Mouse (Mus musculus) limb, embryonic 15.5 days (tissue): Measurements from ENCODE around the gene Myoz2. TPM values are rescaled to one million over a fixed set of nuclear protein-coding genes. Genes with fewer than 3 reads are reported as not detected.

Experiments
- ATAC-seq: fragments of 200-750 bp; cut with Nextera tagmentation; 2 replicates; pipeline ENCODE4 v1.8.0; 2017; ENCODE audit warnings: low read depth, moderate TSS enrichment; ENCODE audit not compliant: insufficient number of reproducible peaks, low FRiP score, low TSS enrichment
- H3K27ac ChIP-seq: fragments of 300-500 bp; sonication (generic); 2 replicates; pipeline ENCODE4 v1.5.1; 2015; ENCODE audit warnings: moderate library complexity, mild to moderate bottlenecking, inconsistent platforms
- H3K27me3 ChIP-seq: fragments of 300-500 bp; sonication (generic); 2 replicates; pipeline ENCODE4 v1.6.1; 2015; ENCODE audit warnings: inconsistent platforms
- H3K36me3 ChIP-seq: fragments of 300-500 bp; sonication (generic); 2 replicates; pipeline ENCODE4 v1.6.1; 2015; ENCODE audit warnings: inconsistent platforms
- H3K4me1 ChIP-seq: fragments of 300-500 bp; sonication (generic); 2 replicates; pipeline ENCODE4 v1.6.1; 2015; ENCODE audit warnings: inconsistent platforms
- H3K4me2 ChIP-seq: fragments of 300-500 bp; sonication (generic); 2 replicates; pipeline ENCODE4 v1.6.1; 2015; ENCODE audit warnings: mild to moderate bottlenecking, inconsistent platforms
- H3K4me3 ChIP-seq: fragments of 300-500 bp; sonication (generic); 2 replicates; pipeline ENCODE4 v1.5.1; 2015; ENCODE audit warnings: mild to moderate bottlenecking, inconsistent platforms
- H3K9ac ChIP-seq: fragments of 300-500 bp; sonication (generic); 2 replicates; pipeline ENCODE4 v1.6.1; 2015; ENCODE audit warnings: inconsistent platforms
- H3K9me3 ChIP-seq: fragments of 300-500 bp; sonication (generic); 2 replicates; pipeline ENCODE4 v1.6.1; 2016; ENCODE audit warnings: inconsistent platforms
- WGBS: fragments of 180-500 bp; shearing (Covaris S2); methylation state at CpG from one replicate; pipeline ENCODE4 v1.1.7; 2015; 5-methylcytosine and 5-hydroxymethylcytosine counted together
- polyA plus RNA-seq: library from polyadenylated mRNA; unstranded; fragments of >200 nt; fragmentation: Nextera tagmentation; extraction: Ambion mirVana; gene quantifications from 2 replicates; pipeline ENCODE4 v1.2.1, GENCODE M21; 2015

Myoz2 gene
- polyA plus RNA-seq, 1 experiment from 2014 or later: 23.0 TPM

GRCm38 (mm10) chr3:122998511-122998910 lies 36.3 kb downstream of the Myoz2 start:
- no peak overlapping the region for H3K4me2 ChIP-seq
- ATAC-seq: no peak

GRCm38 (mm10) chr3:122996968-122997367 lies 37.8 kb downstream of the Myoz2 start:
- no peak overlapping the region for H3K4me3 ChIP-seq
- no peak overlapping the region for H3K27ac ChIP-seq
- no peak overlapping the region for H3K9ac ChIP-seq
- no peaks in the 10 kb centered on the region for H3K9me3 ChIP-seq
- H3K27me3 ChIP-seq: no peaks in the 10 kb centered on the region
- WGBS: 8% methylated on average over 1 of the region's 1 CpGs
- H3K36me3 ChIP-seq: no peaks in the 10 kb centered on the region
- no peak for ATAC-seq
- H3K4me1 ChIP-seq: no peaks in the 10 kb centered on the region
- H3K4me2 ChIP-seq: no peak overlapping the region

More at GRCm38 (mm10) chr3:122998511-122998910, 36.3 kb downstream of the Myoz2 start:
- H3K4me3 ChIP-seq: no peak overlapping the region
- H3K36me3 ChIP-seq: no peaks in the 10 kb centered on the region
- H3K9ac ChIP-seq: no peak overlapping the region
- H3K9me3 ChIP-seq: no peaks in the 10 kb centered on the region
- 74% methylated on average over 8 of the region's 8 CpGs for WGBS
- H3K27ac ChIP-seq: no peak overlapping the region
- H3K4me1 ChIP-seq: no peaks in the 10 kb centered on the region
- H3K27me3 ChIP-seq: no peaks in the 10 kb centered on the region

- WGBS: 85% methylated on average over 11 of the region's 11 CpGs
- H3K4me3 ChIP-seq: no peak overlapping the region
Measured at GRCm38 (mm10) chr3:122986906-122987305, 47.9 kb downstream of the Myoz2 start.

GRCm38 (mm10) chr3:122986386-122986785 lies 48.4 kb downstream of the Myoz2 start:
- ATAC-seq: no peak
- H3K4me3 ChIP-seq: no peak overlapping the region
- H3K4me2 ChIP-seq: no peak overlapping the region
- 70% methylated on average over 1 of the region's 1 CpGs for WGBS
- H3K4me1 ChIP-seq: peaks cover 3% of the 10 kb centered on the region; the same call in 1 of the 2 replicates
- no peaks in the 10 kb centered on the region for H3K9me3 ChIP-seq
- H3K9ac ChIP-seq: no peak overlapping the region
- no peaks in the 10 kb centered on the region for H3K27me3 ChIP-seq
- no peak overlapping the region for H3K27ac ChIP-seq
- no peaks in the 10 kb centered on the region for H3K36me3 ChIP-seq

More at GRCm38 (mm10) chr3:122986906-122987305, 47.9 kb downstream of the Myoz2 start:
- Histone ChIP-seq H3K27ac (no peak overlapping the region), H3K4me1 (peaks cover 3% of the 10 kb centered on the region; the same call in 1 of the 2 replicates), H3K27me3 (no peaks in the 10 kb centered on the region), H3K9ac (no peak overlapping the region), H3K4me2 (no peak overlapping the region), H3K36me3 (no peaks in the 10 kb centered on the region), H3K9me3 (no peaks in the 10 kb centered on the region)
- ATAC-seq: no peak

GRCm38 (mm10) chr3:122985183-122985944 lies 49.5 kb downstream of the Myoz2 start:
- H3K27ac ChIP-seq: peak overlapping the region; percentile 97; the same call in 1 of the 2 replicates
- H3K4me1 ChIP-seq: peaks cover 3% of the 10 kb centered on the region; the same call in 1 of the 2 replicates
- no peaks in the 10 kb centered on the region for H3K27me3 ChIP-seq
- H3K9ac ChIP-seq: peak overlapping the region; percentile 85; the same call in 1 of the 2 replicates
- H3K4me3 ChIP-seq: peak overlapping the region; percentile 68
- no peaks in the 10 kb centered on the region for H3K36me3 ChIP-seq
- H3K4me2 ChIP-seq: peak overlapping the region; percentile 41
- no peak for ATAC-seq
- H3K9me3 ChIP-seq: no peaks in the 10 kb centered on the region
- 10% methylated on average over 13 of the region's 13 CpGs for WGBS

GRCm38 (mm10) chr3:122984249-122985182 lies 50.3 kb downstream of the Myoz2 start, which contains the start of gene Usp53:
Gene Usp53, minus strand, starts transcription at chr3:122984510.
- peak; percentile 95 for ATAC-seq
- Histone ChIP-seq H3K9me3 (no peaks in the 10 kb centered on the region), H3K4me1 (peaks cover 3% of the 10 kb centered on the region; the same call in 1 of the 2 replicates), H3K9ac (peak within 1 kb of the TSS; percentile 85), H3K36me3 (no peaks in the 10 kb centered on the region), H3K27ac (peak within 1 kb of the TSS; percentile 97), H3K4me3 (peak within 1 kb of the TSS; percentile 68), H3K4me2 (peak within 1 kb of the TSS; percentile 66), H3K27me3 (no peaks in the 10 kb centered on the region)
- whole genome bisulfite sequencing: under 1% methylated on average over 91 of the region's 94 CpGs

GRCm38 (mm10) chr3:122983849-122984248 lies 51.0 kb downstream of the Myoz2 start:
- Histone ChIP-seq H3K4me2 (peak overlapping the region; percentile 66), H3K4me1 (peaks cover 3% of the 10 kb centered on the region; the same call in 1 of the 2 replicates), H3K4me3 (peak overlapping the region; percentile 68), H3K27me3 (no peaks in the 10 kb centered on the region), H3K9me3 (no peaks in the 10 kb centered on the region), H3K9ac (peak overlapping the region; percentile 62), H3K27ac (peak overlapping the region; percentile 91), H3K36me3 (no peaks in the 10 kb centered on the region)
- 0 out of 2 replicates have a peak, but pooled peaks have one; percentile 2 for ATAC-seq
- WGBS: under 1% methylated on average over 29 of the region's 30 CpGs

GRCm38 (mm10) chr3:122975964-122976363 lies 58.9 kb downstream of the Myoz2 start:
- Histone ChIP-seq H3K27me3 (no peaks in the 10 kb centered on the region), H3K27ac (no peak overlapping the region), H3K9ac (no peak overlapping the region), H3K9me3 (no peaks in the 10 kb centered on the region), H3K4me2 (no peak overlapping the region), H3K4me3 (no peak overlapping the region), H3K36me3 (no peaks in the 10 kb centered on the region; the same call in 1 of the 2 replicates), H3K4me1 (no peaks in the 10 kb centered on the region)
- WGBS: 93% methylated on average over 1 of the region's 1 CpGs
- ATAC-seq: no peak

GRCm38 (mm10) chr3:122975363-122975762 lies 59.5 kb downstream of the Myoz2 start:
- Histone ChIP-seq H3K4me2 (no peak overlapping the region), H3K27ac (no peak overlapping the region), H3K4me3 (no peak overlapping the region), H3K4me1 (no peaks in the 10 kb centered on the region), H3K27me3 (no peaks in the 10 kb centered on the region), H3K9ac (no peak overlapping the region), H3K36me3 (no peaks in the 10 kb centered on the region; the same call in 1 of the 2 replicates), H3K9me3 (no peaks in the 10 kb centered on the region)
- WGBS: 74% methylated on average over 4 of the region's 4 CpGs
- ATAC-seq: no peak

- 90% methylated on average over 3 of the region's 3 CpGs for WGBS
Measured at GRCm38 (mm10) chr3:122974833-122975232, 60.0 kb downstream of the Myoz2 start.

GRCm38 (mm10) chr3:122972126-122972822 lies 62.5 kb downstream of the Myoz2 start:
- WGBS: 50% methylated on average over 3 of the region's 3 CpGs
- Histone ChIP-seq H3K27ac (no peak overlapping the region), H3K27me3 (no peaks in the 10 kb centered on the region), H3K4me2 (no peak overlapping the region), H3K9ac (no peak overlapping the region), H3K9me3 (no peaks in the 10 kb centered on the region), H3K4me1 (no peaks in the 10 kb centered on the region), H3K4me3 (no peak overlapping the region), H3K36me3 (peaks cover 5% of the 10 kb centered on the region; the same call in 1 of the 2 replicates)
- no peak for ATAC-seq

More at GRCm38 (mm10) chr3:122974833-122975232, 60.0 kb downstream of the Myoz2 start:
- no peaks in the 10 kb centered on the region; the same call in 1 of the 2 replicates for H3K36me3 ChIP-seq
- no peaks in the 10 kb centered on the region for H3K27me3 ChIP-seq
- no peak for ATAC-seq
- no peak overlapping the region for H3K27ac ChIP-seq
- H3K9ac ChIP-seq: no peak overlapping the region
- no peaks in the 10 kb centered on the region for H3K9me3 ChIP-seq
- no peaks in the 10 kb centered on the region for H3K4me1 ChIP-seq
- H3K4me2 ChIP-seq: no peak overlapping the region
- H3K4me3 ChIP-seq: no peak overlapping the region
